Mouse (Mus musculus) G1E (cell line): ENCODE data around the gene Ercc5.

Source experiments
- CTCF ChIP-seq: IDR thresholded peaks from 2 replicates; pipeline ENCODE4 v1.5.1; 2012; ENCODE audit warnings: low read depth, low read length, inconsistent platforms, mixed read lengths
- GATA1 ChIP-seq: IDR thresholded peaks from 2 replicates; pipeline ENCODE4 v1.6.1; 2012; ENCODE audit warnings: borderline replicate concordance, low read length, inconsistent platforms, mixed read lengths
- POLR2AphosphoS5 ChIP-seq: IDR thresholded peaks from 2 replicates; pipeline ENCODE4 v1.6.1; 2012; ENCODE audit warnings: low read depth, low read length, inconsistent platforms; ENCODE audit not compliant: insufficient replicate concordance

- TF ChIP-seq CTCF = no peak
- TF ChIP-seq GATA1 = no peak
- no peak for TF ChIP-seq POLR2AphosphoS5
Measured at GRCm38 (mm10) chr1:44178086-44178485, 30.5 kb downstream of the Ercc5 start.
